8 mouse cellular contexts compared by ENCODE assay signal in the genomic region with DNA sequence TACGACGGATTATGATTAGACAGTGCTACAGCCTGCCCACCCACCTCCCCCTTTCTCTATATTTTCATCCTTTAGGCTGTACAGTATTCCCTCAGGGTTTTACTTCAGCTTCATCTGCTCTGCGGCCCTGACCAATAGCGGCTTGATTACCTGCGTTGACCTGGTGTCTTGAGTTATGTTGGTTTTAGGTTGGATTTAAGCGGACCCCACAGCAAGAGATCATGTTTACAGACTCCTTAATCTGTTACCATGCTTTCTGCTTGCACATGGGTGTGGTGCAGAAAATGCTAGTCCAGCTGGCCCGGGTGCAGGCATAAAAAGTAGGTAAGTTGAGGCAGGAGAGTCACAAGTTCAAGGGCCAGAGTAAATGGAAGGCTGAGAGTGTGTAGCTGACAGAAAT. TPM values are rescaled to one million over a fixed set of nuclear protein-coding genes. Genes with fewer than 3 reads are reported as not detected.
A peak's percentile ranks its signal among the peaks of the same experiment; 100 is the strongest.
DNase-seq lines count a peak whose midpoint lies in the region; ATAC-seq and TF ChIP-seq lines count a peak whose summit lies in the region.

No protein-coding gene starts in this region.

- TF ChIP-seq POLR2A in heart, adult 2 months (IDR thresholded peaks at IDR 0.05; ENCODE audit: insufficient read depth, low read depth, low read length): no peak

- peak overlapping the region; percentile 97 for H3K27ac ChIP-seq in heart, adult 2 months
- no peak overlapping the region for H3K27ac ChIP-seq in ES-E14 (ENCODE audit: insufficient read depth, low read depth, low read length, poor library complexity, severe bottlenecking)
- H3K27ac ChIP-seq in hindbrain, embryonic 10.5 days: peak overlapping the region; percentile 96
- no peak overlapping the region for H3K27ac ChIP-seq in macrophage

- 87% methylated on average over 7 of the region's 7 CpGs for WGBS in heart, adult 2 months
- 82% methylated on average over 7 of the region's 7 CpGs for WGBS in hindbrain, embryonic 10.5 days
- 88% methylated on average over 7 of the region's 7 CpGs for WGBS in macrophage (ENCODE audit: missing documents)

- no peak overlapping the region for H3K4me3 ChIP-seq in heart, adult 2 months
- peak overlapping the region in 1 of 2 experiments; percentile 61; a peak in 1 of 4 replicates for H3K4me3 ChIP-seq in ES-E14 (ENCODE audit: insufficient read depth in 1 of 2, low read depth in 1 of 2, low read length in 2 of 2, poor library complexity in 1 of 2, severe bottlenecking in 1 of 2)
- peak overlapping the region; percentile 76 for H3K4me3 ChIP-seq in hindbrain, embryonic 10.5 days
- H3K4me3 ChIP-seq in macrophage (ENCODE audit: inconsistent target): peak overlapping the region; percentile 32; the same call in 1 of the 2 replicates

- H3K27me3 ChIP-seq in heart, adult 2 months (ENCODE audit: control insufficient read depth, insufficient read depth, low read length): no peaks in the 10 kb centered on the region
- H3K27me3 ChIP-seq in hindbrain, embryonic 10.5 days (ENCODE audit: insufficient read depth, poor library complexity, severe bottlenecking): no peaks in the 10 kb centered on the region

- H3K9me3 ChIP-seq in ES-E14 (ENCODE audit: control insufficient read depth, insufficient read depth, low read depth, low read length): no peaks in the 10 kb centered on the region
- H3K9me3 ChIP-seq in hindbrain, embryonic 10.5 days: no peaks in the 10 kb centered on the region

- H3K4me1 ChIP-seq in heart, adult 2 months (ENCODE audit: control insufficient read depth, insufficient read depth, low read length): peaks cover 12% of the 10 kb centered on the region
- peaks cover 4 to 5% of the 10 kb centered on the region in 2 experiments; a peak in 2 of 4 replicates for H3K4me1 ChIP-seq in ES-E14 (ENCODE audit: control insufficient read depth in 2 of 2, insufficient read depth in 2 of 2, low read length in 2 of 2, poor library complexity in 1 of 2)
- peaks cover 37% of the 10 kb centered on the region for H3K4me1 ChIP-seq in hindbrain, embryonic 10.5 days (replicated peaks)

- no peak for DNase-seq in heart, adult 2 months
- DNase-seq in heart, postnatal 36 days: no peak
- no peak for DNase-seq in ES-E14 (ENCODE audit: low read depth, low spot score)
- DNase-seq in hindbrain, embryonic 10.5 days (ENCODE audit: low spot score): no peak
- DNase-seq in frontal cortex, postnatal 14 days (ENCODE audit: low spot score in 2 of 2): no peak
- no peak for DNase-seq in urinary bladder, postnatal 36 days (ENCODE audit: low spot score in 2 of 2)

- intact Hi-C loops in heart, adult 2 months (cut with DNase I): loop anchor here (1.0 to 5.0 kb wide), 3 partner anchors 51 to 629 kb away; a partner anchor contains a TSS
- intact Hi-C loops in heart, postnatal 36 days (cut with DNase I): loop anchor here (5.0 kb wide), 1 partner anchor 99 kb away; a partner anchor contains a TSS

- in situ Hi-C loops in ES-E14 (cut with MboI; ENCODE audit: low sequenced_read_pairs in 2 of 2, unreplicated experiment in 2 of 2): no loop called here

- ATAC-seq in CD4-positive, CD25-positive, alpha-beta regulatory T cell, adult 4 months: no peak

- no peak for TF ChIP-seq CTCF in heart, adult 2 months (IDR thresholded peaks at IDR 0.05)

- H3K9ac ChIP-seq in heart, adult 2 months (ENCODE audit: low read depth, low read length): no peak overlapping the region
- H3K9ac ChIP-seq in ES-E14 (ENCODE audit: insufficient read depth, low read depth, low read length, poor library complexity, severe bottlenecking): peak overlapping the region; percentile 63

- H3K79me2 ChIP-seq in heart, adult 2 months (replicated peaks; ENCODE audit: control insufficient read depth, insufficient read depth, low read length): no peaks in the 10 kb centered on the region; the same call in 1 of the 2 replicates
- peaks cover 35% of the 10 kb centered on the region for H3K79me2 ChIP-seq in macrophage (ENCODE audit: inconsistent target)

- no peaks in the 10 kb centered on the region for H3K36me3 ChIP-seq in heart, adult 2 months (ENCODE audit: control insufficient read depth, insufficient read depth, low read length)
- H3K36me3 ChIP-seq in ES-E14 (ENCODE audit: control insufficient read depth, insufficient read depth, low read length, poor library complexity, severe bottlenecking) (peaks cover 31% of the 10 kb centered on the region), macrophage (ENCODE audit: inconsistent target) (peaks cover 30% of the 10 kb centered on the region; the same call in 1 of the 2 replicates)
- H3K36me3 ChIP-seq in hindbrain, embryonic 10.5 days: peaks cover 64% of the 10 kb centered on the region

- TF ChIP-seq EP300 in heart, adult 2 months (IDR thresholded peaks at IDR 0.05; ENCODE audit: insufficient read depth, low read depth, low read length): no peak

TF ChIP-seq in ES-E14, 5 proteins besides CTCF, POLR2A, EP300 and RAD21:
- TF ChIP-seq ZC3H11A (IDR thresholded peaks at IDR 0.05; ENCODE audit: borderline replicate concordance, low read depth, low read length): no peak
- TF ChIP-seq HCFC1 (IDR thresholded peaks at IDR 0.05; ENCODE audit: borderline replicate concordance, insufficient read depth, low read length): no peak
- no peak for TF ChIP-seq MAFK (IDR thresholded peaks at IDR 0.05; ENCODE audit: insufficient read depth, low read depth, low read length)
- TF ChIP-seq ZNF384 (IDR thresholded peaks at IDR 0.05; ENCODE audit: low read depth, low read length): no peak
- no peak for TF ChIP-seq CHD2 (IDR thresholded peaks at IDR 0.05; ENCODE audit: low read depth, low read length)

RNA-seq across cellular contexts. Expression of a gene that starts 0.8 kb away (rescaled TPM):
- 10 to 100 TPM; 38.2 to 45.4 TPM for total RNA-seq in heart, adult 2 months (2021)
- 57.3 and 59.6 TPM in 2 replicates for polyA plus RNA-seq in heart, adult 2 months (2012; rRNA removed)
- 10 to 100 TPM; 44.8 to 47.4 TPM for total RNA-seq in heart, postnatal 36 days (2021)
- 140 and 149 TPM in 2 replicates for total RNA-seq in ES-E14 (2012; rRNA removed)
- polyA plus RNA-seq in hindbrain, embryonic 10.5 days (2016; fragmentation: Nextera tagmentation; extraction: Ambion mirVana): 171 and 185 TPM in 2 replicates
- 10 to 100 TPM; 15.6 to 49.9 (median 36.1) TPM for total RNA-seq in macrophage (2018; cell fraction: chromatin; rRNA removed)
- total RNA-seq in macrophage (2018; cell fraction: cytosol; rRNA removed): 10 to 100 TPM; 23.1 to 42.6 (median 32.3) TPM
- total RNA-seq in macrophage (2018; cell fraction: nucleus; rRNA removed): 10 to 100 TPM; 23.8 to 49.2 (median 34.0) TPM
- polyA plus RNA-seq in macrophage (2018): 20.1 to 39.0 TPM (median 34.2 TPM) in 3 replicates
- 10 to 100 TPM; 12.5 to 12.6 TPM for polyA plus RNA-seq in CD4-positive, CD25-positive, alpha-beta regulatory T cell, adult 4 months (2017; shearing (Covaris generic))

RNA-seq across cellular contexts. Expression of a gene that starts 50.8 kb away (rescaled TPM):
- total RNA-seq in heart, adult 2 months (2021): 10 to 100 TPM; 45.9 to 50.3 TPM
- polyA plus RNA-seq in heart, adult 2 months (2012; rRNA removed): 34.1 and 50.8 TPM in 2 replicates
- total RNA-seq in heart, postnatal 36 days (2021): 10 to 100 TPM; 48.2 to 50.1 TPM
- total RNA-seq in ES-E14 (2012; rRNA removed): 183 and 289 TPM in 2 replicates
- polyA plus RNA-seq in hindbrain, embryonic 10.5 days (2016; fragmentation: Nextera tagmentation; extraction: Ambion mirVana): 44.1 and 50.2 TPM in 2 replicates
- total RNA-seq in macrophage (2018; cell fraction: chromatin; rRNA removed): 10 to 100 TPM in 25 of 26 experiments, 1 to 10 TPM in 1; 7.8 to 51.2 (median 32.8) TPM
- 10 to 100 TPM in 18 of 26 experiments, 1 to 10 TPM in 8; 7.4 to 15.5 (median 10.6) TPM for total RNA-seq in macrophage (2018; cell fraction: cytosol; rRNA removed)
- total RNA-seq in macrophage (2018; cell fraction: nucleus; rRNA removed): 10 to 100 TPM in 25 of 26 experiments, 1 to 10 TPM in 1; 8.9 to 49.9 (median 18.6) TPM
- polyA plus RNA-seq in macrophage (2018): 7.6 to 17.2 TPM (median 10.7 TPM) in 3 replicates
- polyA plus RNA-seq in CD4-positive, CD25-positive, alpha-beta regulatory T cell, adult 4 months (2017; shearing (Covaris generic)): 10 to 100 TPM; 36.2 to 64.2 TPM

Comparison
In these comparisons a context has a peak if more than half of its experiments do, and no peak if none do; other contexts are left out.
1. H3K27ac ChIP-seq: peak in heart, adult 2 months (single experiment) and hindbrain, embryonic 10.5 days (single experiment); none in ES-E14 (single experiment) and macrophage (single experiment).